Mouse (Mus musculus) C2C12 (cell line): Measurements from ENCODE around the gene Fth1. TPM values are rescaled to one million over a fixed set of nuclear protein-coding genes. Genes with fewer than 3 reads are reported as not detected.
"Not testable (repeated sequence)": the region's sequence is repeated elsewhere in the genome, so short reads cannot be mapped to it uniquely, and the experiment has no call there.

ENCODE experiments used
- H3K27me3 ChIP-seq: one replicate; pipeline ENCODE4 v1.6.1; 2011; ENCODE audit not compliant: control insufficient read depth, insufficient read depth, insufficient read length
- H3K36me3 ChIP-seq: one replicate; pipeline ENCODE4 v1.6.1; 2011; ENCODE audit not compliant: control insufficient read depth, insufficient read depth
- H3K4me3 ChIP-seq: one replicate; pipeline ENCODE4 v1.5.1; 2011; ENCODE audit warnings: mild to moderate bottlenecking, control low read depth; ENCODE audit not compliant: poor library complexity, insufficient read depth, severe bottlenecking
- H3K79me2 ChIP-seq: one replicate; pipeline ENCODE4 v1.6.1; 2011; ENCODE audit not compliant: control insufficient read depth, insufficient read depth
- H3K79me3 ChIP-seq: one replicate; pipeline ENCODE4 v1.6.1; 2011; ENCODE audit warnings: low read depth, control low read depth
- H3ac ChIP-seq: one replicate; pipeline ENCODE3; 2011; ENCODE audit warnings: low read depth; ENCODE audit not compliant: control insufficient read depth, insufficient read length
- CEBPB ChIP-seq: IDR thresholded peaks from one replicate; pipeline ENCODE4 v1.6.1; 2011; ENCODE audit warnings: low read depth, mild to moderate bottlenecking, control low read depth, moderate library complexity
- CTCF ChIP-seq: IDR thresholded peaks from one replicate; pipeline ENCODE4 v1.5.1; 2011; ENCODE audit not compliant: control insufficient read depth, insufficient read depth, insufficient read length
- FOSL1 ChIP-seq: IDR thresholded peaks from one replicate; pipeline ENCODE4 v1.8.0; 2011; ENCODE audit warnings: mild to moderate bottlenecking, low read length; ENCODE audit not compliant: poor library complexity, insufficient read depth, severe bottlenecking
- MAX ChIP-seq: IDR thresholded peaks from one replicate; pipeline ENCODE4 v1.6.1; 2011; ENCODE audit warnings: mild to moderate bottlenecking, control low read depth
- MYOD1 ChIP-seq: IDR thresholded peaks from one replicate; pipeline ENCODE4 v1.6.1; 2011; ENCODE audit warnings: low read depth; ENCODE audit not compliant: control insufficient read depth, insufficient read length
- MYOG ChIP-seq: IDR thresholded peaks from one replicate; pipeline ENCODE4 v1.6.1; 2011; ENCODE audit not compliant: control insufficient read depth, insufficient read length; ENCODE audit errors: extremely low read depth
- USF1 ChIP-seq: IDR thresholded peaks from one replicate; pipeline ENCODE4 v1.6.1; 2011; ENCODE audit warnings: low read depth, mild to moderate bottlenecking, control low read depth, moderate library complexity
- long read RNA-seq, 2 experiments: library from polyadenylated mRNA; unstranded; transcript quantifications; one replicate each; pipeline ENCODE4 v2.0.0; 2019 to 2020
- polyA plus RNA-seq: library from polyadenylated mRNA; unstranded; fragments of >200 nt; fragmentation: generic; extraction: Trizol; gene quantifications from one replicate; pipeline ENCODE4 v1.2.1, GENCODE M21; 2012; ENCODE audit warnings: missing spikeins

The Fth1 gene
- polyA plus RNA-seq, result 4,975 TPM
- long read RNA-seq, experiment 1, transcript Fth1-208 (3 exons, 2,062 nt), result minor isoform, 96 of 4,133 reads
- long read RNA-seq, experiment 1, transcript Fth1-201 (4 exons, 929 nt), result major isoform, 3,878 of 4,133 reads
- long read RNA-seq, experiment 1, partial matches to known transcripts, result 78 of 4,133 reads
- long read RNA-seq, experiment 1, other reads (novel, unspliced or antisense), result 79 of 4,133 reads
- long read RNA-seq, experiment 2, transcript Fth1-201 (4 exons, 929 nt), result major isoform, 4,384 of 4,410 reads
- long read RNA-seq, experiment 2, partial matches to known transcripts, result 1 of 4,410 reads
- long read RNA-seq, experiment 2, other reads (novel, unspliced or antisense), result 25 of 4,410 reads

- peaks cover 26% of the 10 kb centered on the region for H3K79me3 ChIP-seq
- H3ac ChIP-seq, result no peak within 1 kb of the TSS
- TF ChIP-seq CTCF (no peak), FOSL1 (no peak), MYOD1 (no peak), MAX (no peak), CEBPB (no peak), USF1 (no peak), MYOG (no peak)
- no peak within 1 kb of the TSS for H3K4me3 ChIP-seq
- peaks cover 24% of the 10 kb centered on the region for H3K36me3 ChIP-seq
- peaks cover 39% of the 10 kb centered on the region for H3K79me2 ChIP-seq
- no peaks in the 10 kb centered on the region for H3K27me3 ChIP-seq
Measured at GRCm38 (mm10) chr19:9980258-9980657, at the start of gene Fth1. Gene Fth1, plus strand, starts transcription at chr19:9980598.

- not testable (repeated sequence) for H3K79me2 ChIP-seq, H3K4me3 ChIP-seq, H3K79me3 ChIP-seq, H3K27me3 ChIP-seq, H3K36me3 ChIP-seq, H3ac ChIP-seq
Measured at GRCm38 (mm10) chr19:9931167-9931607, 49.2 kb upstream of the Fth1 start.

- Histone ChIP-seq H3K79me2 (no peaks in the 10 kb centered on the region), H3K27me3 (no peaks in the 10 kb centered on the region), H3K79me3 (no peaks in the 10 kb centered on the region), H3K36me3 (no peaks in the 10 kb centered on the region), H3ac (no peak overlapping the region), H3K4me3 (no peak overlapping the region)
- TF ChIP-seq MYOG, result no peak
- TF ChIP-seq USF1, result no peak
- no peak for TF ChIP-seq MAX
- TF ChIP-seq CEBPB, result no peak
- TF ChIP-seq MYOD1, result no peak
- no peak for TF ChIP-seq FOSL1
- TF ChIP-seq CTCF, result no peak
Measured at GRCm38 (mm10) chr19:9933908-9934307, 46.5 kb upstream of the Fth1 start.

GRCm38 (mm10) chr19:9936579-9936978 lies 43.8 kb upstream of the Fth1 start:
- Histone ChIP-seq H3K79me2 (no peaks in the 10 kb centered on the region), H3ac (no peak overlapping the region), H3K36me3 (no peaks in the 10 kb centered on the region), H3K79me3 (no peaks in the 10 kb centered on the region), H3K27me3 (no peaks in the 10 kb centered on the region), H3K4me3 (no peak overlapping the region)
- no peak for TF ChIP-seq MAX
- no peak for TF ChIP-seq CEBPB
- TF ChIP-seq FOSL1, result no peak
- no peak for TF ChIP-seq MYOD1
- no peak for TF ChIP-seq USF1
- TF ChIP-seq CTCF, result no peak
- TF ChIP-seq MYOG, result no peak

GRCm38 (mm10) chr19:9937428-9937827 lies 43.0 kb upstream of the Fth1 start:
- Histone ChIP-seq H3K79me2 (no peaks in the 10 kb centered on the region), H3K27me3 (no peaks in the 10 kb centered on the region), H3ac (no peak overlapping the region), H3K79me3 (no peaks in the 10 kb centered on the region), H3K36me3 (no peaks in the 10 kb centered on the region), H3K4me3 (no peak overlapping the region)
- no peak for TF ChIP-seq USF1
- TF ChIP-seq MYOG, result no peak
- no peak for TF ChIP-seq FOSL1
- TF ChIP-seq MAX, result no peak
- no peak for TF ChIP-seq CTCF
- TF ChIP-seq MYOD1, result no peak
- TF ChIP-seq CEBPB, result no peak

- H3K79me3 ChIP-seq, result no peaks in the 10 kb centered on the region
- no peak overlapping the region for H3K4me3 ChIP-seq
- H3K27me3 ChIP-seq, result no peaks in the 10 kb centered on the region
Measured at GRCm38 (mm10) chr19:9938156-9938823, 42.1 kb upstream of the Fth1 start.

More at GRCm38 (mm10) chr19:9938156-9938823, 42.1 kb upstream of the Fth1 start:
- TF ChIP-seq CEBPB (no peak), USF1 (no peak), FOSL1 (no peak), CTCF (no peak), MYOD1 (no peak), MYOG (no peak), MAX (no peak)
- Histone ChIP-seq H3K79me2 (no peaks in the 10 kb centered on the region), H3K36me3 (no peaks in the 10 kb centered on the region), H3ac (no peak overlapping the region)
